Mouse (Mus musculus) neural tube, embryonic 14.5 days (tissue): ENCODE data around the gene Atxn3. TPM values are rescaled to one million over a fixed set of nuclear protein-coding genes. Genes with fewer than 3 reads are reported as not detected.

Experiments
- ATAC-seq: fragments of 200-750 bp; cut with Nextera tagmentation; 2 replicates; pipeline ENCODE4 v1.8.0; 2017; ENCODE audit warnings: low read depth, mild to moderate bottlenecking, moderate TSS enrichment, moderate library complexity
- H3K27ac ChIP-seq: fragments of 300-500 bp; sonication (generic); 2 replicates; pipeline ENCODE4 v1.5.1; 2014; ENCODE audit warnings: low read depth, mild to moderate bottlenecking, control low read depth, low read length, moderate library complexity, mixed read lengths
- H3K27me3 ChIP-seq: fragments of 300-500 bp; sonication (generic); 2 replicates; pipeline ENCODE4 v1.6.1; 2014; ENCODE audit warnings: low read length; ENCODE audit not compliant: control insufficient read depth, insufficient read depth
- H3K36me3 ChIP-seq: fragments of 300-500 bp; sonication (generic); 2 replicates; pipeline ENCODE4 v1.6.1; 2014; ENCODE audit warnings: low read length, mixed read lengths; ENCODE audit not compliant: control insufficient read depth, insufficient read depth
- H3K4me1 ChIP-seq: fragments of 300-500 bp; sonication (generic); 2 replicates; pipeline ENCODE4 v1.6.1; 2014; ENCODE audit warnings: low read length; ENCODE audit not compliant: control insufficient read depth, insufficient read depth
- H3K4me2 ChIP-seq: fragments of 300-500 bp; sonication (generic); 2 replicates; pipeline ENCODE4 v1.6.1; 2014; ENCODE audit warnings: mild to moderate bottlenecking, low read depth, low read length, control low read depth
- H3K4me3 ChIP-seq: fragments of 300-500 bp; sonication (generic); 2 replicates; pipeline ENCODE4 v1.5.1; 2014; ENCODE audit warnings: low read depth, low read length, control low read depth, mixed read lengths
- H3K9ac ChIP-seq: fragments of 300-500 bp; sonication (generic); replicated peaks from 2 replicates; pipeline ENCODE4 v1.6.1; 2014; ENCODE audit warnings: low read depth, mild to moderate bottlenecking, control low read depth, low read length, mixed read lengths
- H3K9me3 ChIP-seq: fragments of 300-500 bp; sonication (generic); 2 replicates; pipeline ENCODE4 v1.6.1; 2016; ENCODE audit warnings: low read length; ENCODE audit not compliant: control insufficient read depth
- WGBS: fragments of 180-500 bp; shearing (Covaris S2); extraction: QIAGEN DNeasy Blood & Tissue Kit; methylation state at CpG from one replicate; pipeline ENCODE4 v1.1.7; 2014; 5-methylcytosine and 5-hydroxymethylcytosine counted together
- polyA plus RNA-seq: library from polyadenylated mRNA; unstranded; fragments of >200 nt; fragmentation: Nextera tagmentation; extraction: Ambion mirVana; gene quantifications from 2 replicates; pipeline ENCODE4 v1.2.1, GENCODE M21; 2014

The Atxn3 gene
- polyA plus RNA-seq, 1 experiment from 2014 or later: 13.1 TPM

DNA sequence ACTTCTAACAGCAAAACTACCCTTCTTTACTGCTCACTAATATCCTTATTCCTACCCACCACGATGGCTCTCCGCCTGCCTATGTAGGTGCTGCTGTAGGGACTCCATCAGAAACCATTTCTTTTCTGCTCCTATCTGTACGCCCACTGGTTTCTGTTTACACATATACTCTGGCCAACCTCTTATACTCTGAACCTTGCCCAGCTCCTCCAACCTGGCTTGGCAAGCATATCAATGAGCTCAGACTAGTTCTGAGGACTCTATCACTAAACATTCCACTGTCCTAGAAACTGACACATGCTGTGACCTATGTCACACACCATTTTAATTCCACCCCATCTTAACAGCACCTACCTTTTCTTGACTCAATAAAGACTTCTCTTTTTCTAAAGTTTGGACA, 68.7 kb downstream of the Atxn3 start:
- H3K36me3 ChIP-seq: peaks cover 36% of the 10 kb centered on the region
- H3K9ac ChIP-seq: no peak overlapping the region
- WGBS: 97% methylated on average over 3 of the region's 3 CpGs
- no peaks in the 10 kb centered on the region for H3K27me3 ChIP-seq
- ATAC-seq: no peak
- H3K9me3 ChIP-seq: no peaks in the 10 kb centered on the region
- H3K4me1 ChIP-seq: no peaks in the 10 kb centered on the region
- no peak overlapping the region for H3K4me2 ChIP-seq
- no peak overlapping the region for H3K27ac ChIP-seq
- no peak overlapping the region for H3K4me3 ChIP-seq

DNA sequence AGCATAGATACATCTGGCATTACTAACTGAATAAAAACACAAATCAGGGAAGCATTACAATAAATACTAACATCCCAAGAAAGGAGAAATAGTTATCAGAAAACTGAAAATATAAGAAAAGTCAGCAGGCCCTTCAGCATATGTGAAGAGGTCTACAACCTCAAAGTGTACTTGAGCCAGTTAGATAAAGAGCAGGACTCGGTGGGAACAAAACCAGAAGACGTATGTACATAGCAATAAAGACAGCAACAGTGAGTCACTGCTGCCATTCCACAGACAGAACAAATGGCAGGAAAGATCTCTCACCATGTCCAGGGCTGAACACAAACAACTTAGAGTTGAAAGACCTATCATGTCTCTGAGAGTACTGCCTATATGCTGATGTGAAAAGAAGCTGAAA, 69.7 kb downstream of the Atxn3 start:
- H3K9me3 ChIP-seq: no peaks in the 10 kb centered on the region
- no peak overlapping the region for H3K4me2 ChIP-seq
- H3K27me3 ChIP-seq: no peaks in the 10 kb centered on the region
- WGBS: 80% methylated on average over 2 of the region's 2 CpGs
- H3K36me3 ChIP-seq: peaks cover 35% of the 10 kb centered on the region
- H3K4me1 ChIP-seq: no peaks in the 10 kb centered on the region
- no peak overlapping the region for H3K27ac ChIP-seq
- no peak overlapping the region for H3K9ac ChIP-seq
- H3K4me3 ChIP-seq: no peak overlapping the region
- ATAC-seq: no peak

DNA sequence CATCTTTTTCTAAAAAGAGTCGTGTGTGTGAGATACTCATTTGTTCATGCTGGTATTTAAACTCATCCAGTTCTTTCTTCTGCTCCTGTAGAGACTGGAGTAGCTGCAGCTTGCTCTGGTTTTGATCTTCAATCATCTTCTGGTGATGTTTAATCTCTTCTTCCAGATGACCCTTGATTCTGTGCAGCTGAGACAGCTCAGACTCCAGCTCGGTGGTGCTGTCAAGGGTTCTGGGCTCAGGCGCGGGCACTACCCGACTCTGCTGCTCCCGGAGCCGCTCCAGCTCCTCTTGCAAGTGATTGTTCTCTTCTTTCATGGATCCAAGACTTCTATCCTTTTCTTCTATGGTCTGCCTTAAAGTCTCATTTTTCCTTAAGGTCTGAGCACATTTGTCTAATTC, 73.1 kb downstream of the Atxn3 start:
- Histone ChIP-seq H3K9me3 (no peaks in the 10 kb centered on the region), H3K27me3 (no peaks in the 10 kb centered on the region), H3K4me1 (no peaks in the 10 kb centered on the region), H3K4me3 (no peak overlapping the region), H3K4me2 (no peak overlapping the region), H3K36me3 (peaks cover 20% of the 10 kb centered on the region), H3K9ac (no peak overlapping the region), H3K27ac (no peak overlapping the region)
- WGBS: 95% methylated on average over 7 of the region's 7 CpGs
- ATAC-seq: no peak

GRCm38 (mm10) chr12:101876374-101876773, 81.7 kb downstream of the Atxn3 start:
- no peak overlapping the region for H3K27ac ChIP-seq
- no peak overlapping the region for H3K4me2 ChIP-seq
- H3K4me3 ChIP-seq: no peak overlapping the region
- H3K9ac ChIP-seq: no peak overlapping the region
- H3K36me3 ChIP-seq: peaks cover 17% of the 10 kb centered on the region
- H3K4me1 ChIP-seq: no peaks in the 10 kb centered on the region
- no peaks in the 10 kb centered on the region for H3K27me3 ChIP-seq
- ATAC-seq: no peak
- 95% methylated on average over 2 of the region's 2 CpGs for WGBS
- no peaks in the 10 kb centered on the region for H3K9me3 ChIP-seq

DNA sequence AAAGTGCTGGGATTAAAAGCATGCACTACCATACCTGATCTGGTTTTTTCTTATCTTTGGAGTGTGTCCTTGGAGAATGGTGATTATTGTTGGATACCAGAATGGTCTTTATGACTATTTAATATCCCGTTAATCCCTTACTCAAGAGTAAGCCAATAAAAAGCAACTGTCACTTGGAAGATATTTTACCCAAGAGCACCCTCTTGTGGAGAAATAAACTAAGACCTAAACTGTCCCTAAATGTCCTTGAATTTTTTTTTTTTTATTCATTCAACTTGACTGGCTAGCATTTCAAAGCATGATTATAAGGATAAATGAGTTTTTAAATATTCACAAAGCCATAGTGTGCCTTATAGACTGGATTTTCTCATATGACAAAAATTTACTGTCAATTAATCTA, 82.9 kb downstream of the Atxn3 start:
- peaks cover 17% of the 10 kb centered on the region for H3K36me3 ChIP-seq
- no peaks in the 10 kb centered on the region for H3K9me3 ChIP-seq
- H3K27me3 ChIP-seq: no peaks in the 10 kb centered on the region
- WGBS: 39% methylated on average over 1 of the region's 1 CpGs
- no peaks in the 10 kb centered on the region for H3K4me1 ChIP-seq
- H3K4me3 ChIP-seq: no peak overlapping the region
- no peak overlapping the region for H3K4me2 ChIP-seq
- no peak overlapping the region for H3K27ac ChIP-seq
- H3K9ac ChIP-seq: no peak overlapping the region
- ATAC-seq: no peak

Other genes with a start within 250 kb of the Atxn3 start
- gene Tc2n, start 239.7 kb downstream of the Atxn3 start, polyA plus RNA-seq: 0.17 and 0.32 TPM in 2 replicates
- gene Fbln5, start 139.2 kb downstream of the Atxn3 start, polyA plus RNA-seq: 1.9 and 13.4 TPM in 2 replicates
- 18.9 and 31.9 TPM in 2 replicates for gene Trip11, start 45.0 kb downstream of the Atxn3 start, polyA plus RNA-seq
- 34.5 and 39.8 TPM in 2 replicates for gene Cpsf2, start 17.7 kb upstream of the Atxn3 start, polyA plus RNA-seq
- gene Slc24a4, start 170.5 kb upstream of the Atxn3 start, polyA plus RNA-seq: 1.9 and 3.2 TPM in 2 replicates